Mouse (Mus musculus): Measurements from ENCODE around the gene Tnfaip6.

Tnfaip6 gene

DNA sequence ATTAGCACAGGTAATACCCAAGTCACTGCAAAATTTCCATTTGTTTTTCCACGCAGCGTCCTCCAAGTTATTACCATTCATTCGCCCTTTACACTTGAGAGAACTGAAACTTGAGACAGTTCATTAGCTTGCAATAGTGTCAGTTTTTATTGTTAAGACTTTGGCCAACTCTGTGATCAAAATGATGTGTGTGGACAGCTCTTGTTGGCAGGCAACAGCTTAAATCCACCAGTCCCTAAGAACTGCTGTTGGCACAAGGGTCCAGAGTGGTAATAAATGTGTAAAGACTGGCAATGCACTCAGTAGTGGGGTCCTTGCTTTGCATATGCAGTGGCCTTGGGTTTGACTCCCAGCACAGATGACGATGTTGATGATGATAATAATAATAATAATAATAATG lies 14.5 kb downstream of the Tnfaip6 start:
- 78% methylated on average over 4 of the region's 4 CpGs for WGBS

DNA sequence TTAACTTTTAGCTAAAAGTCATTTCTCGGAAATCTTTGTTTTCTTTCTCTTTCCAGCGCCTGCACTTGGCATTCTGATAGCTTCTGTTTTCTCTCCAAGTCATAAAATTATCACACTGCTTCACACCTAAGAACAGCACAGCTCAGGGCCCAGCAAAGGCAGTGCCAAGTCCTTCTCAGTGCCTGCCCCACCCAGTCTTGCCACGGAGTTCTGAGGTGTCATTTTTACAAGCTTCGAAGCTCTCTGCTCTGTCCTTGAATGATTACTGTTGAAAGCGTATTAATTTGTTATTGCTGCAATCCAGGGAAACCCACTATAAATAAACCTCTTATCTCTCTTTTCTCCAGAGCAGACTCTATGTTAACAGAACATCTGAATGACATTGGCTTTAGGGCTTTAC lies 15.7 kb downstream of the Tnfaip6 start:
- 40% methylated on average over 5 of the region's 5 CpGs for WGBS

DNA sequence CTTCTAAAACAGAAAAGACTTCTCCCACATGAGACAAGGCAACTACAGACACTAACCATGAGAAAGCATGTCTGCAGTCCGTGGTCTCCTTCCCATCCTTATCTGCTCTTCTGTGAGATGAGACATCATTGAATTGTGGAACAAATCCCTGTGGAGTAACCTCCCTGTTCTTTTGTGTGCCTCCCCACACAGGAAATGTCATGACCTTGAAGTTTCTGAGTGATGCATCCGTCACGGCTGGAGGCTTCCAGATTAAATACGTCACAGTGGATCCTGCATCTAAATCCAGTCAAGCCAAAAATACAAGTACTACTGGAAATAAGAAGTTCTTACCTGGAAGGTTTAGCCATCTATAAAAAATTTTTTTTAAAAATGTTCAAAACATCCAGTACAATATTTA lies 17.8 kb downstream of the Tnfaip6 start:
- WGBS: 71% methylated on average over 4 of the region's 4 CpGs

GRCm38 (mm10) chr2:52057099-52057498 lies 19.3 kb downstream of the Tnfaip6 start:
- WGBS: 88% methylated on average over 1 of the region's 1 CpGs

GRCm38 (mm10) chr2:52068641-52069040 lies 30.8 kb downstream of the Tnfaip6 start:
- WGBS: 59% methylated on average over 1 of the region's 1 CpGs

DNA sequence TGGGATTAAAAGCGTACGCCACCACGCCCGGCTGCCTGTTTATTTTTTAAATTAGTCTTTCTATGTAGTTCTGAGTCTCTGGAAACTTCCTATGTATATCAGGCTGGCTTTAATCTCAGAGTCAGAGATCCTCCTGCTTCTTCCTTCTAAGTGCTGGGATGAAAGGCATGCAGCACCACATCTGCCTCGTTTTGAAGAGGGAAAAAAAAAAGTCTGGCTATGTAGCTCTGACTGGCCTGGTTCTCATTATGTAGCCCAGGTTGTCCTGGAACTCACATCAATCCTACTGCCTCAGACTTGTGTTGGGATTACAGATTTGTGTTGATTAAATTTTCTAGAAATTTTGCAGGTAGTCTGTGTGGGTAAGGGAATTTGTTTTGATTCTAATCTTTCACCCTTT lies 33.0 kb downstream of the Tnfaip6 start:
- 92% methylated on average over 5 of the region's 5 CpGs for WGBS

DNA sequence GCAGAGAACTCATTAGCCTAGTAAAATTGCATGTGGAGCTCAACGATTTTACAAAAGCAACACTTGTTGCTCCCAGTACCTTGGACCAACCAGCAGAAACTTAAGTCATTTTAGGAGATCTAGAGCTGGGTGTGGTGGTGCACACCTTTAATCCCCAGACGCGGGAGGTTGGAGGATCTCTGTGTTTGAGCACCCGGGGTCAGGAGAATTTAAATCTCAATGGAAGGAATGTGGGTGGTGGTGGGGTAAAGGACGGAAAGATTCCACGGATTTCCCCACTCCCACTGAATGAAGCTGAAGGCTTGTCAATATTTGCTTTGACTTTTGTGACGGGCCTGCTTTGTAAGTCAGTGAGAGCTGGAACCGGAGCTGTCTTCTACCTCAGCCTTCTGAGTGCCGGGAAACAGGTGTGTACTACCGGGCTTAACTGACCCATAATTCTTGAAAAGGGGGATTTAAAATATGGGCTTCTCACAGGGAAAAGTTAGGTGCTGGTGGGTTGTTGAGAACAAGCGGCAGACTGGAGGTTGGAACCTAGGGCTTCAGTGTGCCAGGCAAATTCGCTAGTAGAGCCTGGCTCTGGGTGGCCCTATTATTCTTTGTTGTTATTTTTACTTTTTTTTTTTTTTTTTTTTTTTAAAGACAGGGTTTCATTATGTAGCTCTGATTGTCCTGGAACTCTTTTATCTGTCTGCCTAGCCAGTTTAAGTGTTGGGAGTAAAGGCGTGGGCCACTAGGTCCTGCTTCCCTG lies 33.6 kb downstream of the Tnfaip6 start:
- WGBS: 71% methylated on average over 13 of the region's 13 CpGs

DNA sequence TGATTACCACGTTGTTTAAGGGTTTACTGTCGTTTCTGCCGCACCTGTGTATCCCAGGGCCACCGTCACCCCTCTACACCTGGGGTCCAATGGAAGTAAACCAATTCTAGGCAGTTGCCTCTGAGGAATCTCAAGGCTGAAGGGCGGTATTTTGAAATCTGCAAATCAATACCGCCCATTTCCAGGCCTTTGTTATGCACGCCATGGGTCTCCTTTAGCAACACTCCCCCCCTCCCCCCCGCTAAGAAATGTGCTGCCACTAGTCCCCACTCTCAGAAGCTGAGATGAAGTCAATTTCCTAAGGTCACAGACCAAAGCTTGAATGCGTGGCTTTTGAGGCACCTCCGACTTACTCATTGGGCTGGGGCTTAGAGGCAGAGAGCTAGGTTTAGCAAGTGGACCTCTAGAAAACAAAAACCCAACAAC lies 34.3 kb downstream of the Tnfaip6 start:
- WGBS: 13% methylated on average over 10 of the region's 10 CpGs

- WGBS: under 1% methylated on average over 70 of the region's 72 CpGs
Observed at GRCm38 (mm10) chr2:52072491-52073140, 34.8 kb downstream of the Tnfaip6 start, which contains the start of gene Rif1. TSS of gene Rif1 (plus strand) at chr2:52072832.

DNA sequence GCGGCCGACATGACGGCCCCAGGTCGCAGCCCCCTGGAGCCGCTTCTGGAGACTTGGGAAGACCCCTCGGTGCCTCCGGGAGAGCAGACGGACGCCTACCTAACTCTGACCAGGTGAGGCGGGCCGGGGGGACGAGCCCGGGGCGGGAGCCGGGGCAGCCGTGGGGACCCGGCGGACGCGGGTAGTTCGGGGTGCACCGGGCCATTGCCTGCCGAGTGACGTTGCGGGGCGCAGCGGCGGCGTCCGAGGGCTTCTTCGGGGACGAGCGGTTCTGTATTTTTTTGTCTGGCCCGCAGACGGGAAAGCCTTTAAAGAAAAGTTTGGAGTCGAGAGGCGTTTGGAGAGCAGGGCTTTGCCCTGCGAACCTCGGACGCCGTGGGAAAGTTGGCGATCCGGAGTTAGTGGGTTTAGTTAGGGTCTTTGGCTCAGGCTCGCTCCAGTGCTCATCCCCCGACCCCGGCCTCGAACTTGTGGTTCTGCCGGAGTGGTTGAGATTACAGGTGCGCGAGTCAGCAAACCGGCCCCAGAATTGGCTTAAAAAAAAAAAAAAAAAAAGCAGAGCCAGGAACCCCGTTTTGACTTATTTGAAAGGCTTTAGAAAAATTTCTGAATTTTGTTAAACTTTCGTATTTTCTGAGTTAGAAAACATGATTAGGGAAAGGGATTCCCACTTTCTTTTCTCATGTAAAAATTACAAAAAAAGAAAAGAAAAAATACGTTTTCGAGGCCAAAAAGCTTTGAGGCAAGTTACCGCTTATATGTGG lies 35.5 kb downstream of the Tnfaip6 start:
- WGBS: 3% methylated on average over 56 of the region's 56 CpGs

DNA sequence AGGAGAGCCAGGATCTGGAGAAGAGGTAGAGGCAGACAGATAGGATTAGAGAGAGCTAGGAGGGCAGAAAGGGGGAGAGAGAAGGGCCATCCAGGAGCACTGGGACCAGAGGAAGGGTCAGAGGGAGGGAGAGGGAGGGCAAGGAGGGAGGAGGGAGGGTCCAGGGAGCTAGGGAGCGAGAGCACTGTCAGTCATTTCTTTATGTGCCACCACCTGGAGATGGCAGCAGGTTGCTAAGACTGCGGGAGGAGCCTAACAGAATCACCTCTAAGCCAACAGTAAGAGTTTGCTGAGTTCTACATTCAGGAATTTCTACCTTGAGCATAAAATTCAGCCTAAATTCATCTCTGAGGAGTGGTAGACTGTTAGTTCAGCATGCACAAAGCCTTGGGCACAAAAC lies 40.9 kb downstream of the Tnfaip6 start:
- 85% methylated on average over 2 of the region's 2 CpGs for WGBS

DNA sequence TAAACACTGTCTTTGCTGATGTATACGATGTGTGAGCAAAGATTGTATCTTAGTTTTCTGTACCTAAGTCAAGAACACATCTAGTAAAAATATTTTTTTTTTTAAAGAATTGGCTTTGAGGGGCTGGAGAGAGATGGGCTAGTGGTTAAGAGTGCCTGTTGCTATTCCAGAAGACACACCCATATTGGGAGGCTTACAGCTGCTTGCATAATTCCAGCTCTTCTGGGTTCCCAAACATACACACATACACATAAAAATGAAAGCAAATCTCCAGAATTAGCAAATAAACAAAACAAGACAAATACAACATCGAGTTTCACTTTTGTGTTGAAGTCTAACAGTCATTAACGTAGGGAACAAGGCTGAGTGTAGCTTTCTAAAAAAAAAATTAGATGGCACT lies 46.2 kb downstream of the Tnfaip6 start:
- 89% methylated on average over 3 of the region's 3 CpGs for WGBS

- WGBS: 67% methylated on average over 2 of the region's 2 CpGs
Observed at GRCm38 (mm10) chr2:52084571-52084970, 46.8 kb downstream of the Tnfaip6 start.

Data from cerebral cortex, adult 2 months (tissue).